Mouse (Mus musculus): ENCODE results near the gene Atox1. TPM values are rescaled to one million over a fixed set of nuclear protein-coding genes. Genes with fewer than 3 reads are reported as not detected.

Atox1 gene
- total RNA-seq (2021) = 10 to 100 TPM; 41.3 to 45.4 TPM
- long read RNA-seq, experiment 1, transcript Atox1-201 (4 exons, 541 nt) = major isoform, 37 of 42 reads
- long read RNA-seq, experiment 1, partial matches to known transcripts = 2 of 42 reads
- long read RNA-seq, experiment 1, other reads (novel, unspliced or antisense) = 3 of 42 reads
- long read RNA-seq, experiment 2, transcript Atox1-201 (4 exons, 541 nt) = major isoform, 51 of 54 reads
- long read RNA-seq, experiment 2, partial matches to known transcripts = 0 of 54 reads
- long read RNA-seq, experiment 2, other reads (novel, unspliced or antisense) = 3 of 54 reads

GRCm38 (mm10) chr11:55461019-55461645, at the start of gene Atox1:
Gene Atox1 (minus strand): TSS chr11:55461239.
- DNase-seq = peak; percentile 97
- TF ChIP-seq CTCF (IDR thresholded peaks at IDR 0.05) = no peak
- H3K27ac ChIP-seq = peak within 1 kb of the TSS; percentile 91
- H3K4me3 ChIP-seq = peak within 1 kb of the TSS; percentile 92
- intact Hi-C loops (cut with DNase I) = no loop called here

DNA sequence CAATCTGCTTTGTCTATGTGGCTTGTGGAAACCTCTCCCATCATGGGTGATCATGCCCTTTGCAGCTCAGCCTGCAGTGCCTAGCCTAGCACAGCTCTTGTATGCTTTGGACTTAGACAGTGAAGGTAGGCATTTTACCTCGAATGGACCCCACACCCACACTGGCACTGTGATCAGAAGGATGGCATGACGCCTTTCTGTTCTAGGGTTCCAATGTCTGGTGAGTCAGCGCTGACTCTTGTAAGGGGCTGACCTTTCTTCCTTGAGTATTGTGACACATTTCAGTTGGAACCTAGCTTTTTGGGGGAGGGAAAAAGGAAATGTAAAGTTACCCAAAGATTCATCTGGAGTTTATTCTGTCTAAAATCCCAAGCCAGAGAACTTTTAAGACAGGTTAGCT, 44.4 kb upstream of the Atox1 start:
- DNase-seq = no peak
- intact Hi-C loops (cut with DNase I) = no loop called here

DNA sequence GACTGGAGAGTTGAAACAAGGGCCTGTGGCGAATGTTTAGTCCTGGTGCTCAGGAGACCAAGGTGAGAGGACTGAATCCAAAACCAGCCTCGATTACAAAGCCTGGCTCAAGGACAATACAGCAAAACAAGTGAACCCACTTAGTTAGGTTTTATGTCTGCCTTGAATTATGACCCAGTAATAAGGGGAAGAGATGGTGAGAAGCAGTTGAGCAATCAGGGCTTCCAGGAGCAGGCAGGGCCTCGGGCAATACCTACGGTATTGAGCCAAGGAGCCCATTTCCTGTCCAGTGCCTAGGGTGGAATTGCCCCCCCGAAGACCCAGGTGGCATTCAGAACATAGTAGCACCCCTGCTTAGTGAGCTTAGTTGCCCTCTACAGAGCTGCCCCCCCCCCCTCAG, 41.8 kb upstream of the Atox1 start:
- TF ChIP-seq CTCF (IDR thresholded peaks at IDR 0.05) = no peak
- peak; percentile 41 for DNase-seq
- Histone ChIP-seq H3K27ac (peak overlapping the region; percentile 80), H3K4me3 (no peak overlapping the region)
- intact Hi-C loops (cut with DNase I) = no loop called here

More for the DNA sequence above, 44.4 kb upstream of the Atox1 start:
- H3K27ac ChIP-seq = no peak overlapping the region
- TF ChIP-seq CTCF (IDR thresholded peaks at IDR 0.05) = no peak
- no peak overlapping the region for H3K4me3 ChIP-seq

- no peak overlapping the region for H3K4me3 ChIP-seq
- DNase-seq = peak; percentile 84
- H3K27ac ChIP-seq = peak overlapping the region; percentile 80
- intact Hi-C loops (cut with DNase I) = no loop called here
- no peak for TF ChIP-seq CTCF (IDR thresholded peaks at IDR 0.05)
Observed at GRCm38 (mm10) chr11:55501955-55502531, 41.0 kb upstream of the Atox1 start.

DNA sequence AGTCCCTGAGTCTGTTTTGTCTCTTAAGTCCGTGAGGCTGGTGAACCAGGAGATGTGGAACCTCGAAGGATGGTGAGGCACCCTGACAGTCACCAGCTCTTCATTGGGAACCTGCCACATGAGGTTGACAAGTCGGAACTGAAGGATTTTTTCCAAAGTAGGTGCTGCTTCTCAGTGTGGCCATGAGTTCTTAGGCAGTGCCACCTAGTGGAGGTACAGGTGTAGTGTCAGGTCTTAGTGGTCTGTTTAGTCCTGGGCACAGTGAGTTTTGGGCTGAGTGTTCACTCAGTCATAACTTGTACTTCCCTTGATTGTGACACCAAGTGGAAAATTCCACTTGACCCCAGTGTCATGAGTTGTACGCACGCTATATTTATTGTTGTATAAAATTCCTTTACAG, 36.8 kb upstream of the Atox1 start:
- DNase-seq = peak; percentile 55

GRCm38 (mm10) chr11:55496158-55496557, 35.1 kb upstream of the Atox1 start:
- peak; percentile 10 for DNase-seq
- TF ChIP-seq CTCF (IDR thresholded peaks at IDR 0.05) = no peak
- intact Hi-C loops (cut with DNase I) = no loop called here
- Histone ChIP-seq H3K27ac (no peak overlapping the region), H3K4me3 (no peak overlapping the region)

More for the DNA sequence above, 36.8 kb upstream of the Atox1 start:
- intact Hi-C loops (cut with DNase I) = no loop called here
- Histone ChIP-seq H3K4me3 (no peak overlapping the region), H3K27ac (no peak overlapping the region)
- peak; percentile 84 for TF ChIP-seq CTCF (IDR thresholded peaks at IDR 0.05)

- intact Hi-C loops (cut with DNase I) = no loop called here
- TF ChIP-seq CTCF (IDR thresholded peaks at IDR 0.05) = no peak
- peak; percentile 6 for DNase-seq
- Histone ChIP-seq H3K27ac (no peak overlapping the region), H3K4me3 (no peak overlapping the region)
Observed at GRCm38 (mm10) chr11:55485443-55485842, 24.4 kb upstream of the Atox1 start.

GRCm38 (mm10) chr11:55473219-55473618, 12.2 kb upstream of the Atox1 start:
- peak; percentile 45 for DNase-seq
- no peak for TF ChIP-seq CTCF (IDR thresholded peaks at IDR 0.05)
- intact Hi-C loops (cut with DNase I) = no loop called here
- H3K27ac ChIP-seq = peak overlapping the region; percentile 94
- peak overlapping the region; percentile 43 for H3K4me3 ChIP-seq

DNA sequence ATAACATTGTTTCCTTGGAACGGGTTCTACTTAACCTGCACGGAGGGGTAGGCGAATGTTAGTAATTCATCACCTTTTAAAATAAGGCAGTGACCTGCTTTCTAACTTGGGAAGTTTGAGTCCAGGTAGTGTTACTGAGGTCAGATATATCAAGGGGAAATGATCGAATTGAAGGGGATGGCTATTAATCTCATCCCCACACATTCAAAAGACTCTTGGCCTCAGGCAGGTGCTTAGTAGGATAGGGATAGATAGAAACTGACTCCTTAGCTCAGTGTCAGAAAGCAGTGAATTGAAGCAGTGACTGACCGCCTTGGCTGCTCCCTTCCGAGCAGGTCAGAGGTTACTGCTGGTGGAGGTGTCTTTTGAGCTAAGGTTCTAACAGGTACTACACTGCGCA, 10.4 kb upstream of the Atox1 start:
- intact Hi-C loops (cut with DNase I) = no loop called here
- TF ChIP-seq CTCF (IDR thresholded peaks at IDR 0.05) = no peak
- no peak for DNase-seq
- peak overlapping the region; percentile 93 for H3K4me3 ChIP-seq
- H3K27ac ChIP-seq = peak overlapping the region; percentile 94

GRCm38 (mm10) chr11:55470761-55471160, 9.7 kb upstream of the Atox1 start:
- peak overlapping the region; percentile 94 for H3K27ac ChIP-seq
- no peak for TF ChIP-seq CTCF (IDR thresholded peaks at IDR 0.05)
- intact Hi-C loops (cut with DNase I) = no loop called here
- peak; percentile 36 for DNase-seq
- H3K4me3 ChIP-seq = peak overlapping the region; percentile 93

DNA sequence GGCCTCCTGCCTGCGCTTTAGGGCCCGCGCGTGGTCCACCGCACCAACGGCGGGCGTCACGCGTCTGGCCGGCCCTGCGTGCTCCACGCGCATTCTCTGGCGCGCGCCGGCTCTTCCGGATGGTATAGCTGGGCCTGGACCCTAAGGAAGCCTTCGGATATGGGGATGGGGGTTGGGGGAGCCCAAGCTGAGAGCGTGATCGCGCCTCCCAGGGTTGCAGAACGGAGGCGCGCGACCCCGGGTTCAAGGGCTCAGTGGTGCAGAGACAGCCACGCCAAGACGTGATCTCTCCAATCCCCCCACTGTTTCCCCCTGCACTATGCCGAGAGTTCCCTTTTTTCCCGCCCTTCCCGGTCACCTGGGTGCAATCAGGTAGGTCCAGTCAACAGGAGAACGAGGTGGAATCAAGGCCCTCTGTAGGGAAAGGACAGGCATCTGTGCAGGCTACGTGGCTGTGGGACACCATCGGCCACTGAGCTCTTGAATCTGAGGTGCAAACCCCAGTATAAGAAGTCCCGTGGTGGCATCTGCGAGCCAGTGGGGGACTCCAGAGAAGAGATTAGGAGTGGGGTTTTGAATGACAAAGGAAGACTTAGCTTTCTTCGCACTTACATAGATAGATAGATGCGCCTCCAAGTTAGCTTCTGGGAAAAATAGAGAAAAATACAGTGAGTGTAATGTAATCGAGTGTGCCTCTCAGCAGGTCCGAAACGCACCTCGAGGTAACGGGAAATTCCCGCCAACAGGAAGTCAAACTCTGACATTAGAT, 9.1 kb upstream of the Atox1 start:
- TF ChIP-seq CTCF (IDR thresholded peaks at IDR 0.05) = no peak
- no peak for DNase-seq
- H3K4me3 ChIP-seq = peak overlapping the region; percentile 93
- H3K27ac ChIP-seq = peak overlapping the region; percentile 94
- intact Hi-C loops (cut with DNase I) = no loop called here

GRCm38 (mm10) chr11:55469048-55469843, 8.2 kb upstream of the Atox1 start, which contains the start of gene G3bp1:
Gene G3bp1 (plus strand): TSS chr11:55469685.
- intact Hi-C loops (cut with DNase I) = no loop called here
- TF ChIP-seq CTCF (IDR thresholded peaks at IDR 0.05) = peak; percentile 41
- peak within 1 kb of the TSS; percentile 94 for H3K27ac ChIP-seq
- peak within 1 kb of the TSS; percentile 93 for H3K4me3 ChIP-seq
- DNase-seq = peak; percentile 100
